Mouse (Mus musculus): ENCODE measurements around the gene Chrdl1. TPM values are rescaled to one million over a fixed set of nuclear protein-coding genes. Genes with fewer than 3 reads are reported as not detected.

The Chrdl1 gene
- not detected for polyA plus RNA-seq (2012; fragmentation: generic; extraction: Trizol)
- long read RNA-seq, experiment 1: 0 reads
- long read RNA-seq, experiment 2: 0 reads

DNA sequence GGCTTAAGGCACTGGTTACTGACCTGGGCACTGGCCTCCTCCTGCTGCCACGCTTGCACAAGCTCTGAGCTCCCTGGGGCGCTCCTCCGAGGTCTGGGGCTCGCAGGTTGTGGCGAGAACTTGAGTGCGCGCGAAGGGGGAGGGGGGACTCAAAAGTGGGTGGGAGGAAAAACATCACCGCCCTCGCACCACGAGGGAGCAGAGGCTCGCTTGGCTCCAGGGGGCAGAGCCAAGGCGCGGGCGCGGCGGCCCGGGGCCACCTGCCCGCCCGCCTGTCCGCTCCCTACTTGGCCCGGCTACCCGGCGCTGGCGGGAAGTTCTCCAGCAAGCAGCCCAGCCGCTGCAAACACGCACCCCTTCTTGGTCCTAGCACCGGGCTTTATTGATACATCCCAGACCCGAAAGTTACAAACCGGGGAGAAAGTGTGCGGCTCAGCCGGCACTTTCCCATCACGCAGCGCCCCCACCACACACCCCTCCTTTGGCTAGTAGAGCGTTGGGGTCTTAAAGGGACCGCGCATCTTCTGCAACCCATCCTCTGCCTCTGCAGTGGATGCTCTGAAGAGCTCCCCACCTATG lies at the start of gene Chrdl1:
Gene Chrdl1 (minus strand): TSS at position 472 of the 579 bp plus-strand sequence.
- H3K79me3 ChIP-seq (ENCODE audit: low read depth): no peaks in the 10 kb centered on the region
- H3K79me2 ChIP-seq (ENCODE audit: control insufficient read depth, insufficient read depth): no peaks in the 10 kb centered on the region
- no peak within 1 kb of the TSS for H3ac ChIP-seq (ENCODE audit: control insufficient read depth, insufficient read length, low read depth)
- no peak within 1 kb of the TSS for H3K4me3 ChIP-seq (ENCODE audit: insufficient read depth, poor library complexity, severe bottlenecking)
- no peaks in the 10 kb centered on the region for H3K27me3 ChIP-seq (ENCODE audit: control insufficient read depth, insufficient read depth, insufficient read length)
- no peak for TF ChIP-seq FOSL1 (IDR thresholded peaks at IDR 0.05; ENCODE audit: insufficient read depth, low read length, poor library complexity, severe bottlenecking)
- TF ChIP-seq MYOD1 (IDR thresholded peaks at IDR 0.05; ENCODE audit: control insufficient read depth, insufficient read length, low read depth): no peak
- TF ChIP-seq MAX (IDR thresholded peaks at IDR 0.05): no peak
- no peak for TF ChIP-seq USF1 (IDR thresholded peaks at IDR 0.05; ENCODE audit: low read depth)
- TF ChIP-seq MYOG (IDR thresholded peaks at IDR 0.05; ENCODE audit: control insufficient read depth, extremely low read depth, insufficient read length): no peak
- no peak for TF ChIP-seq CTCF (IDR thresholded peaks at IDR 0.05; ENCODE audit: control insufficient read depth, insufficient read depth, insufficient read length)
- no peak for TF ChIP-seq CEBPB (IDR thresholded peaks at IDR 0.05; ENCODE audit: low read depth)
- no peaks in the 10 kb centered on the region for H3K36me3 ChIP-seq (ENCODE audit: control insufficient read depth, insufficient read depth)

GRCm38 (mm10) chrX:143442638-143443037 lies 48.6 kb upstream of the Chrdl1 start:
- peaks cover 4% of the 10 kb centered on the region for H3K27me3 ChIP-seq (ENCODE audit: control insufficient read depth, insufficient read depth, insufficient read length)
- H3K79me2 ChIP-seq (ENCODE audit: control insufficient read depth, insufficient read depth): no peaks in the 10 kb centered on the region
- no peak overlapping the region for H3K4me3 ChIP-seq (ENCODE audit: insufficient read depth, poor library complexity, severe bottlenecking)
- no peaks in the 10 kb centered on the region for H3K79me3 ChIP-seq (ENCODE audit: low read depth)
- H3K36me3 ChIP-seq (ENCODE audit: control insufficient read depth, insufficient read depth): no peaks in the 10 kb centered on the region
- no peak overlapping the region for H3ac ChIP-seq (ENCODE audit: control insufficient read depth, insufficient read length, low read depth)
- no peak for TF ChIP-seq CEBPB (IDR thresholded peaks at IDR 0.05; ENCODE audit: low read depth)

- Histone ChIP-seq H3ac (ENCODE audit: control insufficient read depth, insufficient read length, low read depth) (no peak overlapping the region), H3K4me3 (ENCODE audit: insufficient read depth, poor library complexity, severe bottlenecking) (no peak overlapping the region), H3K79me3 (ENCODE audit: low read depth) (no peaks in the 10 kb centered on the region), H3K79me2 (ENCODE audit: control insufficient read depth, insufficient read depth) (no peaks in the 10 kb centered on the region), H3K27me3 (ENCODE audit: control insufficient read depth, insufficient read depth, insufficient read length) (no peaks in the 10 kb centered on the region), H3K36me3 (ENCODE audit: control insufficient read depth, insufficient read depth) (no peaks in the 10 kb centered on the region)
- TF ChIP-seq CTCF (IDR thresholded peaks at IDR 0.05; ENCODE audit: control insufficient read depth, insufficient read depth, insufficient read length) (no peak), CEBPB (IDR thresholded peaks at IDR 0.05; ENCODE audit: low read depth) (no peak), MAX (IDR thresholded peaks at IDR 0.05) (no peak), MYOG (IDR thresholded peaks at IDR 0.05; ENCODE audit: control insufficient read depth, extremely low read depth, insufficient read length) (no peak), USF1 (IDR thresholded peaks at IDR 0.05; ENCODE audit: low read depth) (no peak), MYOD1 (IDR thresholded peaks at IDR 0.05; ENCODE audit: control insufficient read depth, insufficient read length, low read depth) (no peak), FOSL1 (IDR thresholded peaks at IDR 0.05; ENCODE audit: insufficient read depth, low read length, poor library complexity, severe bottlenecking) (no peak)
These were observed 10.5 kb upstream of the Chrdl1 start for GRCm38 (mm10) chrX:143404601-143405000.

DNA sequence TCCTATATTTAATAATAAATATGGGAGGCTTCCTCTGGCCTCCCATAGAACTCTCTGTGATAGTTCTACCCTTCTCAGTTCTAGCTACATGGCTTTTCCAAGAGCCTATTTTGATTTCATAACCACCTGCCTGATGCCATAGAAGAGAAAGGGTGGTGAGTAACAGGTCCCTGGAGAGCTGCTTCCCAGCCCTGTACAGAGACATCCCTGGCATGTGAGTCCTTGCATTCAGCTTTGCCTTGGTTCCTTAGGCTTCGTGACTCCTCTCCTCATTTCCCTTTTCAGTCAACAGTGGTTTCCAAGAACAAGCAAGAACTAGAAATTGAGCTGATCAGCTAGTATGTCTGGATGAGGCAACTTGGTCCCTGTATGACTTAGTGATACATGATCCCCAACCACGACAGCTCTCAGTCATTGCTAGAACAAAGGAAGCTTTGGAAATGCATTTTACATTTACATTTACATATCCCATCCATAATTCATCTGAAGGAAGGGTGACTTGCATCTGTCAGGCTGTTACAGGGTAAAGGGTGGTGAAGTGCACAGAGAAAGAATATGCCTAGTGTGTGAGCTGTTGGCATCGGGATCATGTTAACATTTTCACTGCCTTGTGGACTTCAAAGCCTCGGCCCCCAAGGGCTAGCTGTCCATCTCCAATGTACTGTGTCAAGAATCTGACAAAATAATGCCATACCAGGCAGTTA lies 27.7 kb downstream of the Chrdl1 start:
- no peaks in the 10 kb centered on the region for H3K36me3 ChIP-seq (ENCODE audit: control insufficient read depth, insufficient read depth)
- no peaks in the 10 kb centered on the region for H3K27me3 ChIP-seq (ENCODE audit: control insufficient read depth, insufficient read depth, insufficient read length)
- TF ChIP-seq MYOD1 (IDR thresholded peaks at IDR 0.05; ENCODE audit: control insufficient read depth, insufficient read length, low read depth) (no peak), USF1 (IDR thresholded peaks at IDR 0.05; ENCODE audit: low read depth) (no peak), CEBPB (IDR thresholded peaks at IDR 0.05; ENCODE audit: low read depth) (no peak), MAX (IDR thresholded peaks at IDR 0.05) (no peak), MYOG (IDR thresholded peaks at IDR 0.05; ENCODE audit: control insufficient read depth, extremely low read depth, insufficient read length) (no peak), FOSL1 (IDR thresholded peaks at IDR 0.05; ENCODE audit: insufficient read depth, low read length, poor library complexity, severe bottlenecking) (no peak), CTCF (IDR thresholded peaks at IDR 0.05; ENCODE audit: control insufficient read depth, insufficient read depth, insufficient read length) (no peak)
- no peak overlapping the region for H3K4me3 ChIP-seq (ENCODE audit: insufficient read depth, poor library complexity, severe bottlenecking)
- H3ac ChIP-seq (ENCODE audit: control insufficient read depth, insufficient read length, low read depth): no peak overlapping the region
- no peaks in the 10 kb centered on the region for H3K79me3 ChIP-seq (ENCODE audit: low read depth)
- no peaks in the 10 kb centered on the region for H3K79me2 ChIP-seq (ENCODE audit: control insufficient read depth, insufficient read depth)

GRCm38 (mm10) chrX:143347227-143347626 lies 46.8 kb downstream of the Chrdl1 start:
- Histone ChIP-seq H3K4me3 (ENCODE audit: insufficient read depth, poor library complexity, severe bottlenecking) (no peak overlapping the region), H3K79me2 (ENCODE audit: control insufficient read depth, insufficient read depth) (no peaks in the 10 kb centered on the region), H3K36me3 (ENCODE audit: control insufficient read depth, insufficient read depth) (no peaks in the 10 kb centered on the region), H3ac (ENCODE audit: control insufficient read depth, insufficient read length, low read depth) (no peak overlapping the region), H3K79me3 (ENCODE audit: low read depth) (no peaks in the 10 kb centered on the region), H3K27me3 (ENCODE audit: control insufficient read depth, insufficient read depth, insufficient read length) (no peaks in the 10 kb centered on the region)
- TF ChIP-seq USF1 (IDR thresholded peaks at IDR 0.05; ENCODE audit: low read depth): no peak
- no peak for TF ChIP-seq CEBPB (IDR thresholded peaks at IDR 0.05; ENCODE audit: low read depth)
- TF ChIP-seq MAX (IDR thresholded peaks at IDR 0.05): no peak
- TF ChIP-seq MYOG (IDR thresholded peaks at IDR 0.05; ENCODE audit: control insufficient read depth, extremely low read depth, insufficient read length): no peak
- no peak for TF ChIP-seq FOSL1 (IDR thresholded peaks at IDR 0.05; ENCODE audit: insufficient read depth, low read length, poor library complexity, severe bottlenecking)
- TF ChIP-seq MYOD1 (IDR thresholded peaks at IDR 0.05; ENCODE audit: control insufficient read depth, insufficient read length, low read depth): no peak
- TF ChIP-seq CTCF (IDR thresholded peaks at IDR 0.05; ENCODE audit: control insufficient read depth, insufficient read depth, insufficient read length): no peak
